Mouse (Mus musculus) embryonic fibroblast, embryonic 13.5 days (primary cell): ENCODE data around the gene Mdfi. TPM values are rescaled to one million over a fixed set of nuclear protein-coding genes. Genes with fewer than 3 reads are reported as not detected.
A peak's percentile ranks its signal among the peaks of the same experiment; 100 is the strongest.

Experiments used
- H3K27ac ChIP-seq: 2 replicates; pipeline ENCODE4 v1.5.1; 2012; ENCODE audit warnings: low read length, control low read depth, inconsistent platforms; ENCODE audit not compliant: insufficient read depth
- H3K4me1 ChIP-seq: 2 replicates; pipeline ENCODE4 v1.6.1; 2011; ENCODE audit warnings: low read length; ENCODE audit not compliant: control insufficient read depth, insufficient read depth
- H3K4me3 ChIP-seq: 2 replicates; pipeline ENCODE4 v1.5.1; 2011; ENCODE audit warnings: mild to moderate bottlenecking, control low read depth, low read length; ENCODE audit not compliant: insufficient read depth
- CTCF ChIP-seq: IDR thresholded peaks from 2 replicates; pipeline ENCODE4 v1.5.1; 2011; ENCODE audit warnings: mild to moderate bottlenecking, control low read depth, low read length, moderate library complexity, borderline replicate concordance; ENCODE audit not compliant: insufficient read depth
- POLR2A ChIP-seq: IDR thresholded peaks from 2 replicates; pipeline ENCODE4 v1.6.1; 2011; ENCODE audit warnings: low read depth, mild to moderate bottlenecking, control low read depth, low read length, moderate library complexity
- polyA plus RNA-seq: library from polyadenylated mRNA; stranded (reverse); fragments of >200 nt; gene quantifications from 2 replicates; pipeline ENCODE4 v1.2.4, GENCODE M21; 2011; ENCODE audit warnings: low read depth; ENCODE audit not compliant: missing spikeins, insufficient read length

Mdfi gene
- polyA plus RNA-seq, 1 experiment: 13.7 TPM

GRCm38 (mm10) chr17:47847985-47848384 is 13.5 kb upstream of the Mdfi start:
- Histone ChIP-seq H3K27ac (no peak overlapping the region), H3K4me3 (no peak overlapping the region), H3K4me1 (no peaks in the 10 kb centered on the region)
- TF ChIP-seq CTCF (no peak), POLR2A (no peak)

GRCm38 (mm10) chr17:47845609-47846008 is 11.1 kb upstream of the Mdfi start:
- no peak for TF ChIP-seq POLR2A
- TF ChIP-seq CTCF: no peak
- H3K4me1 ChIP-seq: 0 out of 2 replicates have a peak, but pooled peaks cover 2% of the 10 kb centered on the region
- no peak overlapping the region for H3K4me3 ChIP-seq
- H3K27ac ChIP-seq: no peak overlapping the region

- H3K27ac ChIP-seq: no peak overlapping the region
- 0 out of 2 replicates have a peak, but pooled peaks cover 2% of the 10 kb centered on the region for H3K4me1 ChIP-seq
- H3K4me3 ChIP-seq: no peak overlapping the region
- no peak for TF ChIP-seq CTCF
These were observed 9.0 kb upstream of the Mdfi start for GRCm38 (mm10) chr17:47843465-47843864.

- TF ChIP-seq CTCF (no peak), POLR2A (no peak)
- Histone ChIP-seq H3K4me1 (0 out of 2 replicates have a peak, but pooled peaks cover 2% of the 10 kb centered on the region), H3K27ac (no peak overlapping the region), H3K4me3 (no peak overlapping the region)
These were observed 7.6 kb upstream of the Mdfi start for GRCm38 (mm10) chr17:47841931-47842623.

GRCm38 (mm10) chr17:47841521-47841920 is 7.0 kb upstream of the Mdfi start:
- Histone ChIP-seq H3K4me1 (0 out of 2 replicates have a peak, but pooled peaks cover 2% of the 10 kb centered on the region), H3K27ac (no peak overlapping the region), H3K4me3 (no peak overlapping the region)
- TF ChIP-seq POLR2A (no peak), CTCF (no peak)

- H3K4me3 ChIP-seq: no peak overlapping the region
- 0 out of 2 replicates have a peak, but pooled peaks cover 2% of the 10 kb centered on the region for H3K4me1 ChIP-seq
- H3K27ac ChIP-seq: no peak overlapping the region
- TF ChIP-seq CTCF (no peak), POLR2A (no peak)
These were observed 3.3 kb upstream of the Mdfi start for GRCm38 (mm10) chr17:47837808-47838207.

- Histone ChIP-seq H3K27ac (no peak overlapping the region), H3K4me1 (no peaks in the 10 kb centered on the region), H3K4me3 (peak overlapping the region; percentile 60)
- TF ChIP-seq POLR2A (no peak), CTCF (no peak)
These were observed 636 bp downstream of the Mdfi start for GRCm38 (mm10) chr17:47833628-47834481.

- H3K27ac ChIP-seq: no peak overlapping the region
- TF ChIP-seq CTCF (no peak), POLR2A (peak; percentile 61)
- no peaks in the 10 kb centered on the region for H3K4me1 ChIP-seq
- peak overlapping the region; percentile 60 for H3K4me3 ChIP-seq
These were observed 1.4 kb downstream of the Mdfi start for GRCm38 (mm10) chr17:47833029-47833627.

GRCm38 (mm10) chr17:47832501-47833028 is 1.9 kb downstream of the Mdfi start:
- H3K4me3 ChIP-seq: peak overlapping the region; percentile 60
- no peaks in the 10 kb centered on the region for H3K4me1 ChIP-seq
- H3K27ac ChIP-seq: no peak overlapping the region
- TF ChIP-seq CTCF (no peak), POLR2A (no peak)
